Mouse (Mus musculus): Measurements from ENCODE around the gene Ttc12.

Gene Ttc12

DNA sequence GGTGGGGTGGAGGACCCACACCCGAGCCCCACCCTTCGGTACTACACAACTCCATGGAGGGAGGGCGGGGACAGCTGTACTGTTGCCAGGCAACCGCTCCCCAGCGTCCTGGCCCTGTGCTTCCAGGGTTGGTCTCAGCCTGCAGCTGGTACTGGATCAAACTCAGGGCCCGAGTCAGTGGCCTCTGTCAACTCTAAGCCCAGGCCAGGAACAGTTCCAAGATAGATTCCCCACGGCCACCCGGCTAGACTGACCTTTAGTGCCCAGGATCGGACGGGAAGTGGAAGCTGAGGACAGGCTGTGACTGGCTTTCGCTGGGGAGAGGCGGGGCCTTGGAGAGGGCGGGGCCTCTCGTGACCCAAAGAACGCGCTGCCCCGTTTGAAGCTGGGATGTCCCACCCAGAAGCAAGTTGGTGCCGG, at the start of gene Ttc12:
TSS of gene Ttc12 (minus strand) at position 334 of the 420 bp plus-strand sequence.
- peak; percentile 75 for DNase-seq (ENCODE audit: low spot score)

DNA sequence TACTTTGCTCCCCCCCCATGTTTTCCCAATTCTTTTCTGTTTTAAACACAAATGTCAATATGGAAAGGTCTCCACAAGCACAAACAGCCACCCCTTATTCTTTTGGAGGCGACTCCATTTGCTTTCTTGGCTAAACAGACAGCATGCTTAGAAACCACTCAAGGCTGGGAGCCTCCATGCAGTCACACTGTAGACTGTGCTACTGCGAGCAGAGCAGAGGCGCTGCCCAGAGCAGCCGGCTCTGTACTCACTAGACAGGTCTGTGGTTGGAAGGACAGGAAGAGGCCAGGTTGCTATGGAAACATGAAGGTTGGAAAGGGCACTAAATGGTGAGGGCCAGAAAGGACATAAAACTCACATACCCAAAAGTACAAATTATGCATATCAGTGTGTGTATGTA, 48.9 kb upstream of the Ttc12 start:
- DNase-seq (ENCODE audit: low spot score): no peak

DNA sequence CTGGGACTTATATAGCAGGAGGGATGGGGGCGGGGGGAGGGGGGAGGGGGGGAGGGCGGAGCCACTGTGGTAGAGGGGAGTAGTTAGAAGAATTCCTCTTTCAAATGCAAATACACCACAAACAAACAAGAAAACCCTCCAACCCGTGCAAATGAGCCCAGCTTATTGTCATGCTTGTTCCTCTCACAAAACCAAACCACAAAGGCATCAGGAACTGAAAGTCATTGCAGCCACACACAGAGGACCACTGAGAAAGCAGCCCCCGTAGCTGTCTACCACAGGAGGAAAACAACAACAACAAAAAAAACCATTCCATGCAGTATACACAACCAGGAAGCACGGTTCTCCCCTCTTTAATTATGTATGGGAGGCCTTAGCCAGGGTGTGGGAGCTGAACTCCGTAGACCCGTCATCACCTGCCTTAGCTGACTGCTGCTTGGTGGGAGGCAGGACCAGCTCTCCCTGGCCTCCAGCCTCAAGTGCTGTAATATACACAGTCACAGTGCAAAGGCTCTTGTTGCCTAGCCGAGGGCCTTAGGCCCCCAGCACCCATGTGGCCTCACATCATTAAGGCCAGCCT, 48.0 kb upstream of the Ttc12 start:
- no peak for DNase-seq (ENCODE audit: low spot score)

GRCm38 (mm10) chr9:49533455-49533854, 47.4 kb upstream of the Ttc12 start:
- DNase-seq (ENCODE audit: low spot score): no peak

GRCm38 (mm10) chr9:49531833-49532232, 45.8 kb upstream of the Ttc12 start:
- DNase-seq (ENCODE audit: low spot score): no peak

GRCm38 (mm10) chr9:49531257-49531656, 45.2 kb upstream of the Ttc12 start:
- no peak for DNase-seq (ENCODE audit: low spot score)

DNA sequence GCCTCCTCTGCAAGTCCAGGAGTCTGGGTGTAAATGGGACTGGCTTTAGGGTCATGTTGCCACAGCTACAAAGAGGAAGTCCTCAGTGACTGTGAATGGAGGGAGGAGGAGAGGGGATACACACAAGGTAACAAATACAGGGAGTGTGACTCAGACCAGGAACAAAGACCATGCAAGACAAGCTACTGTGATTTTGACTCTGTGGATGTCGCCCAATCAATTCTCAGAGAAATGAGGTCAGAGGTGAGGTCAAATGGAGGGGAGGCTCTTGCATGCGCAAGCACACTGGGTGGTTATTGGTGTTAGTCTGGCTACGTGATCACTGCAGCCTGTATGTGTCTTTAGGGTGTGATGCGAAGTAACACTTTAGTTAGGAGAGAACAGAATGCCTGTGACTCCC, 44.7 kb upstream of the Ttc12 start:
- no peak for DNase-seq (ENCODE audit: low spot score)

DNA sequence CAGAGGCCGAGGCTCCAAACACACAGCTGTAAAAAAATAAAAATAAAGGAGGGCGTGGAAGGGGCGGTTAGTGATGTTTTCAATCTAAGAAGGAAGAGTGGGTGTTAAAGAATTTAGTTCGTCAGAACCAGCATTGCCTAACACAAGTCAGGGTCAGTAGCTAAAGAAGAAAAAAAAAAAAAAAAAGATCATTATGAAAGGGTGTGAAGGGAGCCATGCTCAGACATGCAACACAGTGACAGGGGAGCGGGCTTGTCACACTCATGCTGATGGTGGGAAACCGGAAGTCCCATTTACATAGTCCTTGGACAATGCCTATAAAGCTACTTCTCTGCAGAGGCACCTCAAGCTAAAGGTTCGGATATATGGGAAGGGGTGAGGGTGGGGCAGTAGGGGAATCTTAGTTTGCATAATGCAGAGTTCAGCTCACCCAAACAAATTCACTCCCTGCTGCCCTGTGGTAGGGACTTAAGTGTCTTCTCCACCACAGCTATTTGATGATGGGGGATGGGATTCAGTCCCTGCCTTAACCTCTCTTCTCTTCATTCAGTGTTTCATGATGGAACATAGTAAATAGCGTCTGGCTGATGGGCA, 43.4 kb upstream of the Ttc12 start:
- DNase-seq (ENCODE audit: low spot score): no peak

GRCm38 (mm10) chr9:49528943-49529342, 42.9 kb upstream of the Ttc12 start:
- peak; percentile 21 for DNase-seq (ENCODE audit: low spot score)

GRCm38 (mm10) chr9:49528026-49528425, 42.0 kb upstream of the Ttc12 start:
- DNase-seq (ENCODE audit: low spot score): no peak

DNA sequence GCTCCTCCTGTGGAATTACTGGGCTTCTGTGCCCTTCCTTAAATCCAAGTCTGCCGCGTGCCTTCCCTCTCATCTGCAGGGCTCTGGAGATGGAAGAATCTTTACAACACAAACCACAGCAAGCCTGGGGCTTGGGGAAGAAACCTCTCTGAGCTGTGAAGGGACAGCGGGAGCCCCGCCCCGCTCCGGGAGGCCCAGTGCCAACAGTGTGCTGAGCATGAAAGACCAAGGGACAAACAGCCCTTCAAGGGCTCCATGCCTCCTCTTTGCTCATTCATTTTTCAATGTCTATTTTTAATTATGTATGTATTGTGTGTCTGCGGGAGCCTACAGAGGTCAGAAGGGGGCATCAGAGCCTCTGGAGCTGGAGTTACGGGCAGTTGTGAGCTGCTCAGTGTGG, 41.3 kb upstream of the Ttc12 start:
- DNase-seq (ENCODE audit: low spot score): peak; percentile 18

GRCm38 (mm10) chr9:49524721-49525120, 38.7 kb upstream of the Ttc12 start:
- no peak for DNase-seq (ENCODE audit: low spot score)

DNA sequence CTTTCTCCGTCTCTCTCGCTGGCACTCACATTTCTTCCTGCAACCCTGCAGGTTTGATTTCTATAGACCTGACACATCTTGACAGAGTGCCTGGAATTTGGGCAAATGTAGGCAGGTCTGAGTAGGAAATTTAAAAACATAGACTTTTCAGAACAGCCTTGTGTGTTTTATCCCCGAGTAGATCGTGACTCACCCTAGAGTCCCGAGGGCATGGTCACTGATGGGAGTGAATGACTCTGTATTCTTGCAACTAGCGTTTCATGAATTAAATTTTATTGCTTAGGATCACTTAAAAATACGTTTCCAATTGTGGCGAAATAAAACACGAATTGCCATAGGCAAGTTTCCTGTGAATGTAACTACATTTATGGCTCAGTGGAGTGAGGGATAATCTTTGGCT, 37.9 kb upstream of the Ttc12 start:
- no peak for DNase-seq (ENCODE audit: low spot score)

GRCm38 (mm10) chr9:49514306-49514705, 28.3 kb upstream of the Ttc12 start:
- DNase-seq (ENCODE audit: low spot score): no peak

DNA sequence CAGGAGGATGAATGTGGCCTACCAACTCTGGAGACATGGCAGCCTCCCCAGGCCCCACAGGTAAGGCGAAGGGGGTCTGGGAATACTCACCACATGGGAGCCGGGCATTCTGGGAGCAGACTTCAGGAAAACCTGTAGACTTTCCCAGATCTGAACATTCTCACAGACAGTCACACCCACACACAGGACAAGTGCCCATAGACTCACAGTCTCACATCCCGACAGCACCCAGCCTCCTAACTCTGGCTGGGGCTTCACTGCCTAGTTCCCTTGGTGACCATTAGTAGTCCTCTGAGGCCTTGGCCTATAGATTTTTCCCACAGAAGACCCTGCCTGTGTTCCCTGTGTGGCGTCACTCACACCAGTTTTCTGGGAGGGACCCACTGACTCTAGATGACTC, 24.6 kb upstream of the Ttc12 start:
- DNase-seq (ENCODE audit: low spot score): no peak

DNA sequence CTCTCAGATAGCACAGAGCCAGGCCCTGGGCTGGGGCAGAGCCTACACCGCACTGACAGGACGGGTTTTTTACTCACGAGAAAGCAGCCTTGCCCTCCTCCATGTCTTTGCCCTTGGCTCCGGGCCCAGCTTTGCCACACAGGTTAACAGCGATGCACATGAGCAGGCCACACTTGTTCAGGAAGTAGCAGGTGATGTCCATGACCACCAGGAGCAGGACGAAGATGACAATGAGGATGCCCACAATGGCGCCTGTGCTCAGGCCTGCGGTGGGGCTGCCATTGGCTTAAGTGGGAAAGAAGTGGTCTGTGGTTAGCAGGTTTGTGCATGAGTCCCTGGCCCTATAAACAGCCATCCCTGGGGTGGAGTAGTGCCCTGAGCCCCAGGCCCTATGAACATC, 23.6 kb upstream of the Ttc12 start:
- DNase-seq (ENCODE audit: low spot score): no peak

DNA sequence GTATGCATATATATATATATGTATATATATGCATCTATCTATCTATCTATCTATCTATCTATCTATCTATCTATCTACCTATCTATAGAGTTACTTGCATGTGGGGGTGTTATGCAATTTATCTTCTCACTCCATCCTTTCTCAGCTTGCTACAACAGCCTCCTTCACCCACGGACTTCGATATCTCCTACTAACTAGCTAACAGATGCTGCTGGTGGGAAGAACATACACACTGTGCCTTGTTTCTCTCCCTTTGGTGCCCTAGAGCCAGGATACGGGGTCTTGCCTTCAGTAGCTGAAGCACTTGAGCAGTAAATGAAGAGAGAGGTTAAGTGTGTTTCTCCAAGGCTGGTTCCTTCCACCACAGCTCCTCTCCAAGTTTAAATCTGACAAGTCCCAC, 23.1 kb upstream of the Ttc12 start:
- DNase-seq (ENCODE audit: low spot score): no peak

- no peak for DNase-seq (ENCODE audit: low spot score)
Measured at GRCm38 (mm10) chr9:49507829-49508585, 22.0 kb upstream of the Ttc12 start.

- no peak for DNase-seq (ENCODE audit: low spot score)
Measured at GRCm38 (mm10) chr9:49504658-49505057, 18.6 kb upstream of the Ttc12 start.

GRCm38 (mm10) chr9:49502245-49502644, 16.2 kb upstream of the Ttc12 start:
- DNase-seq (ENCODE audit: low spot score): no peak

DNA sequence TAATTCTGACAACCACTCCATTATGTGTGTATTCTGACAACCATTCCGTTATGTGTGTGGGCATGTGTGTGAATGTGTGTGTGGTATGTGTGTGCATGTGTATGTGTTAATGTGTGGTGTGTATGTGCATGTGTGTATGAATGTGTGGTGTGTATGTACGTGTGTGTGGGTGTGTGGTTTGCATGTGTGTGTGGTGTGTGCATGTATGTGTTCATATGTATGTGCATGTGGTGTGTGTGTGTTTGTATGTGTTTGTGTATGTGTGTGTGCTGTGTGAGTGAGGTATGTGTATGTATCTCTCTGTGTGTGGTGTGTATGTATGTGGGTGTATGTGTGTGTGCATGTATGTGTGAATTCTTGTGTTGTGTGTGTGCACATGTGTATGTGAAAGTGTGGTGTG, 13.9 kb upstream of the Ttc12 start:
- DNase-seq (ENCODE audit: low spot score): no peak

- DNase-seq (ENCODE audit: low spot score): peak; percentile 75
Measured at GRCm38 (mm10) chr9:49493979-49494649, 8.1 kb upstream of the Ttc12 start.

- peak; percentile 33 for DNase-seq (ENCODE audit: low spot score)
Measured at GRCm38 (mm10) chr9:49490609-49491008, 4.6 kb upstream of the Ttc12 start.

Measured in layer of hippocampus, adult 11-12 months (tissue).